Mouse (Mus musculus) E14TG2a.4 (cell line): Measurements from ENCODE around the gene Pold1.

Experiments
- CTCF ChIP-seq: conservative IDR thresholded peaks from 2 replicates; pipeline ENCODE4 v1.5.1; 2014; ENCODE audit warnings: low read length
- NANOG ChIP-seq: IDR thresholded peaks from 2 replicates; pipeline ENCODE4 v1.6.1; 2014; ENCODE audit warnings: borderline replicate concordance, low read length, mixed read lengths
- POU5F1 ChIP-seq: IDR thresholded peaks from 2 replicates; pipeline ENCODE4 v1.6.1; 2014; ENCODE audit warnings: low read length, borderline replicate concordance

DNA sequence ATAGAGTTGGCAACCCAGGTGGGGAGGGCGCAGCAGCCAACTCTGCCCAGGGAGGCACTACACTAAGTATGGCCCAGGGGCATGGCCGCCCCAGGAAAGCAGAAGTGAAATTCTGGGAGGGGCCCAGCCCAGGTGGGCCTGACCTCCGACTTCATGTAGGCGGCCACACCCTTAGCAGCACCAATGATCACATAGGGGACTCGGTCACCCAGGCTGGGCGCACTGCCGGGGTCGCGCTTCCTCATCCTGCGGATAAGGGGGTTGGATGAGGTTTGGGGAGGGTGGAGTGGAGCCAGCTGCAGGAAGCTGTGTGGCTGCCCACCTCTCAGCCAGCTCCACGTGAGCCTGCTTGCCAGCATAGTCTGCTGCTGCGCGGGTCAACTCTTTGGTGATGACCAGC is 14.4 kb downstream of the Pold1 start:
- no peak for TF ChIP-seq CTCF
- TF ChIP-seq NANOG, result no peak
- no peak for TF ChIP-seq POU5F1
